Mouse (Mus musculus) gastrocnemius, postnatal 36 days (tissue): Measurements from ENCODE around the gene Mpzl2. TPM values are rescaled to one million over a fixed set of nuclear protein-coding genes. Genes with fewer than 3 reads are reported as not detected.
A peak's percentile ranks its signal among the peaks of the same experiment; 100 is the strongest.

Experiments
- DNase-seq, 2 experiments: peaks; one replicate each; pipeline ENCODE4 v3.0.0; 2022
- intact Hi-C: fragments of 180-260 bp; cut with DNase I; formaldehyde crosslinking; loops from one replicate; pipeline ENCODE4 v1.15.1; 2025
- long read RNA-seq, 2 experiments: library from polyadenylated mRNA; stranded (forward); transcript quantifications; one replicate each; pipeline ENCODE4 v2.0.0; 2021
- total RNA-seq, 2 experiments: library from RNA; stranded (reverse); gene quantifications; 2 replicates each; pipeline ENCODE4 v1.2.3; 2021

Gene Mpzl2
- total RNA-seq: under 1 TPM; 0.30 to 0.33 TPM
- long read RNA-seq, experiment 1: 0 reads
- long read RNA-seq, experiment 2, partial matches to known transcripts: 1 of 2 reads
- long read RNA-seq, experiment 2, other reads (novel, unspliced or antisense): 1 of 2 reads

GRCm38 (mm10) chr9:45039499-45039898 lies at the start of gene Mpzl2:
Gene Mpzl2, plus strand, starts transcription at chr9:45039799.
- intact Hi-C loops: no loop called here

GRCm38 (mm10) chr9:44991821-44992220 lies 47.8 kb upstream of the Mpzl2 start:
- intact Hi-C loops: no loop called here
- DNase-seq: no peak

More at GRCm38 (mm10) chr9:45039499-45039898, at the start of gene Mpzl2:
- no peak for DNase-seq

- intact Hi-C loops: no loop called here
- DNase-seq: no peak
Observed at GRCm38 (mm10) chr9:44992271-44992670, 47.3 kb upstream of the Mpzl2 start.

GRCm38 (mm10) chr9:44993268-44993667 lies 46.3 kb upstream of the Mpzl2 start:
- DNase-seq: no peak
- intact Hi-C loops: no loop called here

GRCm38 (mm10) chr9:44994962-44995361 lies 44.6 kb upstream of the Mpzl2 start:
- intact Hi-C loops: no loop called here

GRCm38 (mm10) chr9:44996590-44996989 lies 43.0 kb upstream of the Mpzl2 start:
- no peak for DNase-seq
- intact Hi-C loops: no loop called here

More at GRCm38 (mm10) chr9:44994962-44995361, 44.6 kb upstream of the Mpzl2 start:
- no peak for DNase-seq

- no peak for DNase-seq
- intact Hi-C loops: no loop called here
Observed at GRCm38 (mm10) chr9:44998138-44998537, 41.5 kb upstream of the Mpzl2 start.

GRCm38 (mm10) chr9:44999171-44999570 lies 40.4 kb upstream of the Mpzl2 start:
- intact Hi-C loops: no loop called here
- peak in 1 of 2 experiments; percentile 10 for DNase-seq

GRCm38 (mm10) chr9:44999776-45000175 lies 39.8 kb upstream of the Mpzl2 start:
- no peak for DNase-seq
- intact Hi-C loops: no loop called here

- DNase-seq: no peak
Observed at GRCm38 (mm10) chr9:45000249-45000648, 39.4 kb upstream of the Mpzl2 start.

GRCm38 (mm10) chr9:45007404-45007803 lies 32.2 kb upstream of the Mpzl2 start:
- DNase-seq: no peak
- intact Hi-C loops: no loop called here

More at GRCm38 (mm10) chr9:45000249-45000648, 39.4 kb upstream of the Mpzl2 start:
- intact Hi-C loops: no loop called here

GRCm38 (mm10) chr9:45008342-45008741 lies 31.3 kb upstream of the Mpzl2 start:
- DNase-seq: no peak
- intact Hi-C loops: no loop called here

GRCm38 (mm10) chr9:45009180-45010078 lies 30.2 kb upstream of the Mpzl2 start, which contains the start of gene Cd3e:
Gene Cd3e, minus strand, starts transcription at chr9:45009627.
- DNase-seq: no peak
- intact Hi-C loops: no loop called here

GRCm38 (mm10) chr9:45010461-45010860 lies 29.1 kb upstream of the Mpzl2 start:
- no peak for DNase-seq
- intact Hi-C loops: no loop called here

GRCm38 (mm10) chr9:45011291-45011690 lies 28.3 kb upstream of the Mpzl2 start:
- no peak for DNase-seq
- intact Hi-C loops: no loop called here

- DNase-seq: no peak
- intact Hi-C loops: no loop called here
Observed at GRCm38 (mm10) chr9:45014879-45015278, 24.7 kb upstream of the Mpzl2 start.

- no peak for DNase-seq
- intact Hi-C loops: no loop called here
Observed at GRCm38 (mm10) chr9:45015841-45016240, 23.8 kb upstream of the Mpzl2 start.

GRCm38 (mm10) chr9:45018031-45018430 lies 21.6 kb upstream of the Mpzl2 start:
- no peak for DNase-seq
- intact Hi-C loops: no loop called here

GRCm38 (mm10) chr9:45022800-45023199 lies 16.8 kb upstream of the Mpzl2 start:
- intact Hi-C loops: loop anchor here (5.0 kb wide), 2 partner anchors 110 to 125 kb away; no protein-coding TSS in a partner anchor
- DNase-seq: no peak

- DNase-seq: no peak
- intact Hi-C loops: loop anchor here (5.0 kb wide), 2 partner anchors 109 to 124 kb away; no protein-coding TSS in a partner anchor
Observed at GRCm38 (mm10) chr9:45023638-45024037, 16.0 kb upstream of the Mpzl2 start.

GRCm38 (mm10) chr9:45024187-45024586 lies 15.4 kb upstream of the Mpzl2 start:
- intact Hi-C loops: loop anchor here (5.0 kb wide), 2 partner anchors 108 to 123 kb away; no protein-coding TSS in a partner anchor
- DNase-seq: no peak

GRCm38 (mm10) chr9:45027376-45027775 lies 12.2 kb upstream of the Mpzl2 start:
- DNase-seq: no peak
- intact Hi-C loops: no loop called here
